Mouse (Mus musculus) lung, embryonic 16.5 days (tissue): Measurements from ENCODE around the gene Mybph. TPM values are rescaled to one million over a fixed set of nuclear protein-coding genes. Genes with fewer than 3 reads are reported as not detected.

Experiments
- ATAC-seq: fragments of 200-750 bp; cut with Nextera tagmentation; 2 replicates; pipeline ENCODE4 v1.8.0; 2017; ENCODE audit warnings: low read depth, mild to moderate bottlenecking, moderate library complexity
- H3K27ac ChIP-seq: fragments of 300-500 bp; sonication (generic); 2 replicates; pipeline ENCODE4 v1.5.1; 2014; ENCODE audit warnings: mild to moderate bottlenecking, control low read depth, low read length
- H3K27me3 ChIP-seq: fragments of 300-500 bp; sonication (generic); 2 replicates; pipeline ENCODE4 v1.6.1; 2014; ENCODE audit warnings: low read depth, low read length, mixed read lengths; ENCODE audit not compliant: control insufficient read depth, insufficient read depth
- H3K36me3 ChIP-seq: fragments of 300-500 bp; sonication (generic); 2 replicates; pipeline ENCODE4 v1.6.1; 2014; ENCODE audit warnings: low read length; ENCODE audit not compliant: control insufficient read depth, insufficient read depth
- H3K4me1 ChIP-seq: fragments of 300-500 bp; sonication (generic); replicated peaks from 2 replicates; pipeline ENCODE4 v1.6.1; 2014; ENCODE audit warnings: low read length, mixed read lengths; ENCODE audit not compliant: control insufficient read depth, insufficient read depth
- H3K4me2 ChIP-seq: fragments of 300-500 bp; sonication (generic); 2 replicates; pipeline ENCODE4 v1.6.1; 2014; ENCODE audit warnings: low read depth, low read length, control low read depth
- H3K4me3 ChIP-seq: fragments of 300-500 bp; sonication (generic); 2 replicates; pipeline ENCODE4 v1.5.1; 2014; ENCODE audit warnings: mild to moderate bottlenecking, low read length, control low read depth
- H3K9ac ChIP-seq: fragments of 300-500 bp; sonication (generic); 2 replicates; pipeline ENCODE4 v1.6.1; 2014; ENCODE audit warnings: low read length, control low read depth
- H3K9me3 ChIP-seq: fragments of 300-500 bp; sonication (generic); 2 replicates; pipeline ENCODE4 v1.6.1; 2016; ENCODE audit warnings: low read length; ENCODE audit not compliant: control insufficient read depth
- WGBS: fragments of 180-500 bp; shearing (Covaris S2); extraction: QIAGEN DNeasy Blood & Tissue Kit; methylation state at CpG from one replicate; pipeline ENCODE4 v1.1.7; 2014; 5-methylcytosine and 5-hydroxymethylcytosine counted together
- polyA plus RNA-seq: library from polyadenylated mRNA; unstranded; fragments of >200 nt; fragmentation: Nextera tagmentation; extraction: Ambion mirVana; gene quantifications from 2 replicates; pipeline ENCODE4 v1.2.1, GENCODE M21; 2015

The Mybph gene
- 1.3 and 2.5 TPM in 2 replicates for polyA plus RNA-seq

DNA sequence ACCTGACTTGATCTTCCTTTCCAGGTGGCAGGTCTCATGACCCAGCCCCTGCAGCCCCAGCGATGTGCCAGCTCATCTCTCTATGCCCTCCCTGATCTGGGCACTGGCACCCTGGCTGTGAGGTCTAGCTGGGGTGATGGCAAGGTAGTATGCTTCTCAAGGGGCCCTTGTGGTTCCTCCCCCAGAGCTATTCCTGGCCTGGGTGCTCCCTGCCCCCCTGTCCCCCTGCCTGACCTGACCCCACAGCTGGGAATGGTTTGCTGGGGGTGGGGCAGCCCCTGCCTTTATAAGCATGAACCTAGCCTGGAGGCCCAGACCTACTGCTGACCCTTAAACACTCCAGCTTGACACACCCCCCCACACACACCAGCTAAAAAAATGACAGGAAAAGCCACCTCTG is at the start of gene Mybph:
TSS of gene Mybph (plus strand) at position 323 of the 400 bp plus-strand sequence.
- no peak for ATAC-seq
- H3K4me2 ChIP-seq, result no peak within 1 kb of the TSS
- no peak within 1 kb of the TSS for H3K9ac ChIP-seq
- H3K27me3 ChIP-seq, result no peaks in the 10 kb centered on the region
- peaks cover 6% of the 10 kb centered on the region for H3K4me1 ChIP-seq
- no peak within 1 kb of the TSS for H3K4me3 ChIP-seq
- H3K36me3 ChIP-seq, result no peaks in the 10 kb centered on the region
- WGBS, result 85% methylated on average over 1 of the region's 1 CpGs
- H3K27ac ChIP-seq, result no peak within 1 kb of the TSS
- H3K9me3 ChIP-seq, result no peaks in the 10 kb centered on the region

DNA sequence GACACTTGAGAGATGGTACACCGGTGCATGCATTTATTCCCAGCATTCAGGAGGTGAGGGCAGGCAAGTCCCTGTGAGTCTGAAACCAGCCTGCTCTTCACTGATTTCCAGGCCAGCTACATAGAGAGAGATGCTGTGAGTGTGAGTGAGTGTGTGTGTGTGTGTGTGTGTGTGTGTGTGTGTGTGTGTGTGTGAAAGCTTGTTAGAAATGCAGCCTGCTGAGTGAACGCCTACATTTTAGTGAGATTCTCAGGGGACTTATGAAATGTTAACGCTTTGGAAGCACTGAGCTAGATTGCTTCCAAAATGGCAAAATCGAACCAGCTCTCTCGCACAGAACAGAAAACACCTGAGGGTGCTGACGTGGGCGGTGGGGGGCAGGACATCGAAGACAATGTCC is 47.2 kb upstream of the Mybph start:
- 81% methylated on average over 8 of the region's 8 CpGs for WGBS
- no peak overlapping the region for H3K4me2 ChIP-seq
- H3K9ac ChIP-seq, result no peak overlapping the region
- no peak overlapping the region for H3K27ac ChIP-seq
- H3K36me3 ChIP-seq, result no peaks in the 10 kb centered on the region
- H3K27me3 ChIP-seq, result no peaks in the 10 kb centered on the region
- no peaks in the 10 kb centered on the region for H3K4me1 ChIP-seq
- H3K4me3 ChIP-seq, result no peak overlapping the region
- no peaks in the 10 kb centered on the region for H3K9me3 ChIP-seq
- ATAC-seq, result no peak

DNA sequence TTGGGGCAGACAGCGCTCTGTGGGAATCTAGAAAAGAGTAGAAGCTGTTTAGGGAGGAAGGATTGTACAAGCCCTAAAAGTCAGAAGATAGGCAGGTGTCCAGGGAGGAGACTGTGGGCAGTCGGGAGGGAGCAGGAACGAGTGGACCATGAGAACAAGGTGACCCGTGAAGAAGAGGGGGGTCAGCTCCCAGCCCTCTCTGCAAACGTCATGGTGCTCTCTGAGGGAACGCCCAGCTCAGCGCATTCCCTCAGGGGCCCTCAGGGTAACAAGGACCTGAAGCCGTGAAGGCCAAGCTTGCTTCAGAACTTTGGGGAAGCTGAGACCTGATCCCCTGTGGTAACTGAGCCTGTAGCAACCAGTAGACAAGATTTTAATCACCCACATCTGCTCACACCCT is 43.2 kb upstream of the Mybph start:
- Histone ChIP-seq H3K27ac (no peak overlapping the region), H3K9ac (no peak overlapping the region), H3K9me3 (no peaks in the 10 kb centered on the region; the same call in 1 of the 2 replicates), H3K27me3 (no peaks in the 10 kb centered on the region), H3K4me1 (no peaks in the 10 kb centered on the region), H3K36me3 (no peaks in the 10 kb centered on the region), H3K4me2 (no peak overlapping the region), H3K4me3 (no peak overlapping the region)
- no peak for ATAC-seq
- WGBS, result 45% methylated on average over 8 of the region's 8 CpGs

DNA sequence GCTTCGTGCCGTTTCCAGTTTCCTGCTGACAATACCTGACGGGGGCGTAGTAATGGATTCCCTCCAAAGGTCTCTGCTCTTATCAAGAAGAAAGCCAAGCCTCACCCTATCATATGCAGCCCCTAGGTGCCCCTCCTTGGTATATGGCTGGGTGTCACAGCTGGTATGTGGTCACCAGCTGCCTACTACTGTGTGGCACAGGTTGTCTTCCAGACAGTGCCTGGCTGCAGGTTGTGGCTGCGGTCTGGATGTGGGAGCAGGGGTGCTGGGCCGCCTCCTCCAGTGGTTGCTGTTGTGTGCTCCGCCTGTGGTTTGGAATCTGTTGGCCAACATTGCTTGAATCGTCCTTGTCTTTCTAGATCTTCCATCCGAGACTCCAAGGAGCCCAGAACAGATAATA is 42.5 kb upstream of the Mybph start:
- no peak for ATAC-seq
- Histone ChIP-seq H3K9ac (no peak overlapping the region), H3K36me3 (no peaks in the 10 kb centered on the region), H3K4me2 (no peak overlapping the region), H3K9me3 (no peaks in the 10 kb centered on the region; the same call in 1 of the 2 replicates), H3K27ac (no peak overlapping the region), H3K4me3 (no peak overlapping the region), H3K4me1 (no peaks in the 10 kb centered on the region), H3K27me3 (no peaks in the 10 kb centered on the region)
- 95% methylated on average over 9 of the region's 9 CpGs for WGBS

DNA sequence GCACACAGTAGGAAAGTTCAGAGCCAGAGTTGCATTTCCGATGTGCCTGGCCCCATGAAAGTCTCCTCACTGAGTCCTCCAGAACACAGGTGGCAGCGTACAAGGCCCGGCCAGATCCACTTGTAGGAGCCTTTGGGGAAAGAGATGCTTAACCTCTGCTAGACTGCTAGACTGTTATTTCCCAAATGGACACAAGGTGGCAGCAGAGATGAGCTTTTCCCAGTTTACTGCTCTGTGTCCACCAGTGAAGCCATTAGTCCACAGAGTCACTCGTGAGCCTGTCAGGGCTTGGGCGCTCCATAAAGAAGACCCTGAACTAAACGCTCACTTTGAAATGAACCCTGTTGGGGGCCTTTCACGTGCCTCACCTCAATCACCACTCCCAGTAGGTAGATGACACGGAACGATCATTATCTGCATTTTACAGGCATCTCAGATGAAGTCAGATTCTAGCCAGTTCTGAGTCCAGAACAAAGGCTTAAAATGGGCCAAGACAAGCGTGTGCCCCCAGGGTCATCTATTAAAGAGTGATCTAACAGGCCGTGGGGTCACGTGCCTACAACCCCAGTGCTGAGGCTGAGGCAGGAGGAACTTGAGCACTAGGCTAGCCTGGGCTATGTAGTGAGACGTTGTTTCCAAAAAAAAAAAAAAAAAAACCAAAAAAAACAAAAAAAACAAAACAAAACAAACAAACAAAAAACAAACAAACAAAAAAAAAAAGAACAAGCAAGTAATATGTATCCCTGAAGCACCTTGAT is 41.4 kb upstream of the Mybph start:
- H3K4me2 ChIP-seq, result no peak overlapping the region
- no peaks in the 10 kb centered on the region for H3K36me3 ChIP-seq
- H3K4me3 ChIP-seq, result no peak overlapping the region
- ATAC-seq, result peak; percentile 85
- no peak overlapping the region for H3K27ac ChIP-seq
- no peaks in the 10 kb centered on the region for H3K4me1 ChIP-seq
- no peaks in the 10 kb centered on the region for H3K27me3 ChIP-seq
- no peak overlapping the region for H3K9ac ChIP-seq
- H3K9me3 ChIP-seq, result no peaks in the 10 kb centered on the region; the same call in 1 of the 2 replicates
- 30% methylated on average over 13 of the region's 13 CpGs for WGBS

DNA sequence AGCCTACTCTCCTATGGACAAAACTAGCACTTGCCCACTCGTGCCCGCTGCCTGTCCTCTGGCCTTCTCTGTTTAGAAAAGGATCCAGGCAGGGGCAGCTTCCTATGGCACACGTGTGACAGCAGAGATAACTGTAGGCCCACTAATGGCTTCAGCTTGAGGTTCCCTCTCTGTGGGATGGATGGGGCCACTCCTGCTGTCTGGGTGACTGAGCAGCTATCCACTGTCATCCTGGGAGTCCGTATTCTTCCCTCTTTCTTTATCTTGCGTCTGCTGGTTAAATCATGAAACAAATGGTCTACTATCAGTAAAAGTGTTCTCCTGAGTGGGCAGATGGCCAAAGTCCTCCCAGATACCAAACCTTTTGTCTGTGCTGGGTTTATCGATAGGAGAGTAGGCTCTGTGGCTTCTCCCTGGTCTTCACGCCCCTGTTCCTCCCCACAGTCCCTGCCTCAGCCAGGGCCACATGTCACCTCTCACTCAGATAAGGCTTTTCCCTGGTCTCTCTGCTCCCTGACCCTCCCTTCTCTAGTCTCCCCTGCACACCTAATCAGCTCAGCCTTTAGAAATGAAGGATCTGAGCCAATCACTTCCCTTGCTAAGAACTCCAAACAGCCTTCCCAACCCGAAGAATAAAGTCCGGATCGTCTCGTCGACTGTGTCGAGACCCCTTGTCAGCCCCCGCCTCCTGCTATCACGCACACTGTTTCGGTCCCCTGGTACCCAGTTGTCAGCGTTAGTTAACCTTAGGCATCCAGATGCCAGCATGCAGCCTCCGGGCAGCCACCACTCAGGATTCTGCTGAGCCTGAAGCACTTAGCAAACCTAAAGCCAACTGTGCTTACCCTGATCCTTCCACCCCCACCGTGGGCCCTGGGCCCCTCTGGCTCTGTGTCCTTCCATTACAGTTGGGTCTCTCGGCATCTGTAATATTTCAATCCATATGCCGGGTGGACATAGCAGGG is 40.3 kb upstream of the Mybph start:
- Histone ChIP-seq H3K9me3 (no peaks in the 10 kb centered on the region; the same call in 1 of the 2 replicates), H3K4me2 (no peak overlapping the region), H3K4me1 (no peaks in the 10 kb centered on the region), H3K27ac (no peak overlapping the region), H3K36me3 (no peaks in the 10 kb centered on the region), H3K9ac (no peak overlapping the region), H3K4me3 (no peak overlapping the region), H3K27me3 (no peaks in the 10 kb centered on the region)
- WGBS, result 61% methylated on average over 21 of the region's 21 CpGs
- no peak for ATAC-seq

DNA sequence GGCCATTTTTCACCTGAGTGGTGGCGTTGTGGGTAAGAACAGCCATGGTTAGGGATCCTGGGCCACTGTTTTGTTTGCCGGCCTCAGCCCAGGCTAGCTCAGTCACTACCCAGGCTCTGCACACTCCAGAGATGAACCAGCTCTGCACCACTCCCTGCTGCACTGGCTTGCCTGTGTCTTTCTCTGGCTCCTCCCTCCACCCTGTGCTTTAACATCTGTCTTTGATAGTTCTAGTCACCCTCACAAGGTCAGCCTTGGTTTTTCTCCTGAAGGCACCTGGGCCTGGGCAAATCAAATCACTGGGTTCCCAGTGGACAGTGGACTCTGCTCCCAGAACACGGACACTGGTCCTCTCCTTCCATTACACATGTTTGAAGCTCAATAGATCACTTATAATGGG is 39.1 kb upstream of the Mybph start:
- no peaks in the 10 kb centered on the region for H3K27me3 ChIP-seq
- no peaks in the 10 kb centered on the region; the same call in 1 of the 2 replicates for H3K9me3 ChIP-seq
- no peak overlapping the region for H3K4me3 ChIP-seq
- no peak overlapping the region for H3K9ac ChIP-seq
- no peak for ATAC-seq
- H3K4me2 ChIP-seq, result no peak overlapping the region
- no peaks in the 10 kb centered on the region for H3K4me1 ChIP-seq
- H3K27ac ChIP-seq, result no peak overlapping the region
- WGBS, result 90% methylated on average over 3 of the region's 3 CpGs
- H3K36me3 ChIP-seq, result no peaks in the 10 kb centered on the region

DNA sequence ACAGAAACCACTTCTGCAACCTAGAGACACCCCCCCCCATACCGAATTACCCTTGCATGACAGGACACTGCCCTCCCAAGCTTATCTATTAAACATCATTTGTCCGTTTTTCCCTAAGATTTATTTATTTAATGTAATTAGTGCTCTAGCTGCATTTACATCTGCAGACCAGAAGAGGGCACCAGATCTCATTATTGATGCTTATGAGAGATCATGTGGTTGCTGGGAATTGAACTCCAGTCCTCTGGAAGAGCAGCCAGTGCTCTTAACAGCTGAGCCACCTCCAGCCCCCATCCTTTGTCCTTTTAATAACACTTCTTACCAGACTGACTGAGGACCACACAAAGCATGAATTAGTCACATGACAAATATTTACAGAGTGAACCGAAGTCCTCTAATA is 38.6 kb upstream of the Mybph start:
- no peak overlapping the region for H3K4me3 ChIP-seq
- no peak overlapping the region for H3K9ac ChIP-seq
- ATAC-seq, result no peak
- H3K4me1 ChIP-seq, result no peaks in the 10 kb centered on the region
- no peak overlapping the region for H3K27ac ChIP-seq
- H3K36me3 ChIP-seq, result no peaks in the 10 kb centered on the region
- H3K4me2 ChIP-seq, result no peak overlapping the region
- no peaks in the 10 kb centered on the region for H3K27me3 ChIP-seq
- WGBS, result 50% methylated on average over 3 of the region's 3 CpGs
- H3K9me3 ChIP-seq, result no peaks in the 10 kb centered on the region; the same call in 1 of the 2 replicates

DNA sequence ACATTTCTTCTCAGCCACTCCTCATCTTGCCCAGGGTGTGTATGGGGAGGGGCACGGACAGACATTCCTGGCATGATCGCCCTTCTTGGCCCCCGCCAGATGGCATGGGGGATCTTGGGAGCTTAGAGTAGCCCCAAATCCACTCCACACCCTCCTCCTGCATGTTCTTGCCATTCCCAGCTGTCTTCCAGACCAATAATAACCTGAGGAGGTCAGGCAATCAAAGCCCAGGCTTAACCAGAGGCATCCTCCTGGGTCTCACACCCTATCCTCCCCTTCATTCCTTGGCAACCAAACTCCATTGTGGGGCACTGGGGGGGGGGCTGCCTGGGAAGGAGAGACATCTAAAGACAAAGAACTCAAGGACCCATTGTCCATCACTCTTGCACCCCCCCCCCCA is 32.8 kb upstream of the Mybph start:
- Histone ChIP-seq H3K27ac (no peak overlapping the region), H3K36me3 (no peaks in the 10 kb centered on the region), H3K4me1 (no peaks in the 10 kb centered on the region), H3K4me3 (no peak overlapping the region), H3K4me2 (no peak overlapping the region), H3K9me3 (0 out of 2 replicates have a peak, but pooled peaks cover 3% of the 10 kb centered on the region), H3K9ac (no peak overlapping the region), H3K27me3 (no peaks in the 10 kb centered on the region)
- no peak for ATAC-seq
- 77% methylated on average over 3 of the region's 3 CpGs for WGBS
